Mouse (Mus musculus): ENCODE data around the gene Nqo2. TPM values are rescaled to one million over a fixed set of nuclear protein-coding genes. Genes with fewer than 3 reads are reported as not detected.
A peak's percentile ranks its signal among the peaks of the same experiment; 100 is the strongest.

Nqo2 gene
- polyA plus RNA-seq, 2 experiments, result 10.1 to 16.1 TPM

DNA sequence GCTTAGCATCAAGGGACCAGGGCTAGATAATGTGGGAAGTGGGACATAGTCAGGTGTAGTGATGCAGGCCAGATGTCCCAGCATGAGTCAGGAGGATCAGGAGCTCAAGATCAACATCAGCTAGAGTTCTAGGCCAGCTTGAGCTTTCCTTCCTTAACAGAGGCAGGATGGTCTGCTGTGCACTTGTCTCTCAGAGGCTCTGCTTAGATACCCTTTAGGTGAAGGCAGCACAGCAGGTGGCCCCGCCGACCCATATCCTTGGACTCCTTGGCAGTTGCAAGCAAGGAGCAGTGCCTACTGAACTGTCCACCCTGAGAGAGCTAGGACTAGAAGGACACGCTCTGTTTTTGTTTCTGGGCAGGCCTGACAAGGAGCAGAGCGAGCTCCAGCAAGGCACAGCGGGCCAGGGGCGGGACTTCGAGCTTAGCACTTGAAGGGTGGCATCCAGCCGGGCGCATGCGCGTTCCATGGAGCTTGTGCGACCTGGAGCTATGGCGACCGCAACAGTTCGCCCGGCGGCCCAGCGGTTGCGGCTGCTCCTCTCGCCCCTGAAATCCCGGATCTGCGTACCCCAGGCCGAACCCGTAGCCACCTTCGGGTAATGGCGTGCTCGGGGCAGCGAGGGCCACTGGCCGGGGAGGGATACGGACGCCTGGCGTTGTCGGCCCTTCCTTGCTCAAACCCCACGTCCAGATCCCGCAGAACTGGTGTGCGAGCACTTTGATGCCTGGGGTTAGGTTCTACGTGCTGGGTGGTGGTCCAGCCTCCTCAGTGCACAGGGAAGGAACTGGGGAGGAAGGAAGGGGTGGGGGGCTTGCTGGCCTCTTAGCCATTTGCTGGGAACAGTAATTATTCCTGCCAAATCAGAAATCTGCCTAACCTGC, 72.9 kb downstream of the Nqo2 start, which contains the start of gene Bphl:
Gene Bphl (plus strand): TSS at position 426 of the 884 bp plus-strand sequence.
- TF ChIP-seq POLR2A (IDR thresholded peaks at IDR 0.05; ENCODE audit: borderline replicate concordance, extremely low read depth, insufficient read depth, insufficient read length), result peak; percentile 80; the same call in 1 of the 2 replicates
- DNase-seq (ENCODE audit: low spot score), result peak; percentile 96
- Histone ChIP-seq H3K27ac (replicated peaks; ENCODE audit: low read depth, low read length) (peak within 1 kb of the TSS; percentile 84), H3K27me3 (ENCODE audit: control insufficient read depth, insufficient read depth, low read length) (no peaks in the 10 kb centered on the region), H3K9ac (ENCODE audit: low read depth, low read length, severe bottlenecking) (peak within 1 kb of the TSS; percentile 90), H3K4me2 (replicated peaks; ENCODE audit: low read depth, low read length, severe bottlenecking) (peak within 1 kb of the TSS; percentile 71), H3K9me3 (ENCODE audit: control insufficient read depth, low read length) (no peaks in the 10 kb centered on the region), H3K4me1 (ENCODE audit: control insufficient read depth, insufficient read depth, low read length) (peaks cover 13% of the 10 kb centered on the region; the same call in 1 of the 2 replicates), H3K4me3 (replicated peaks; ENCODE audit: low read length) (peak within 1 kb of the TSS; percentile 75), H3K36me3 (ENCODE audit: control insufficient read depth, insufficient read depth, low read length) (peaks cover 12% of the 10 kb centered on the region)
- WGBS, result under 1% methylated on average over 30 of the region's 37 CpGs
- peak; percentile 91 for ATAC-seq (ENCODE audit: low FRiP score, low read depth)

DNA sequence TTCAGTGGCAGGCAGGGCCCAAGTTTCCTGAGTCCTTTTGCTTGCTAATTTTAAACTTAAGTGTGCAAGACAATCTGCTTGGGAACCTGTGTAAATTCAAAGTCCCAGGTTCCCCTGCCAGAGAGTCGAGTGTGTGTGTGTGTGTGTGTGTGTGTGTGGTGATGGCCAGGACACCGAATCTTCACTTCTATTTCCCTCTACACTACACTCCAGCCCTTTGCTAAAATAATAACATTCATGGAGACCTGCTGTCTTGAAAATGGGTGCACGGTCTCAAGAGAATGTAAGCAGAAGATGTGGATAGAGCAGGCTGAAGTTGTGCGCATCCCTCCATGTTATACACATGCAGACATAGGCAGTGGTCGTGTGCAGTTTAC, 73.6 kb downstream of the Nqo2 start:
- no peak for DNase-seq (ENCODE audit: low spot score)

More for the DNA sequence above, 73.6 kb downstream of the Nqo2 start:
- peak overlapping the region; percentile 84 for H3K27ac ChIP-seq (replicated peaks; ENCODE audit: low read depth, low read length)
- H3K9me3 ChIP-seq (ENCODE audit: control insufficient read depth, low read length), result no peaks in the 10 kb centered on the region
- H3K9ac ChIP-seq (ENCODE audit: low read depth, low read length, severe bottlenecking), result peak overlapping the region; percentile 90
- peak overlapping the region; percentile 75 for H3K4me3 ChIP-seq (replicated peaks; ENCODE audit: low read length)
- peaks cover 13% of the 10 kb centered on the region; the same call in 1 of the 2 replicates for H3K4me1 ChIP-seq (ENCODE audit: control insufficient read depth, insufficient read depth, low read length)
- no peak for TF ChIP-seq POLR2A (IDR thresholded peaks at IDR 0.05; ENCODE audit: borderline replicate concordance, extremely low read depth, insufficient read depth, insufficient read length)
- ATAC-seq (ENCODE audit: low FRiP score, low read depth), result no peak
- no peaks in the 10 kb centered on the region for H3K27me3 ChIP-seq (ENCODE audit: control insufficient read depth, insufficient read depth, low read length)
- peak overlapping the region; percentile 71 for H3K4me2 ChIP-seq (replicated peaks; ENCODE audit: low read depth, low read length, severe bottlenecking)
- WGBS, result 40% methylated on average over 5 of the region's 5 CpGs
- peaks cover 6% of the 10 kb centered on the region for H3K36me3 ChIP-seq (ENCODE audit: control insufficient read depth, insufficient read depth, low read length)

Other genes starting within 250 kb of the Nqo2 start
- gene Serpinb6e, start 121.3 kb upstream of the Nqo2 start, polyA plus RNA-seq (2012; rRNA removed), result 0.05 TPM in 1 of 2 replicates, not detected in the other
- not detected in 2 replicates for gene Serpinb6e, start 121.3 kb upstream of the Nqo2 start, polyA plus RNA-seq (2014; fragmentation: Nextera tagmentation; extraction: Ambion mirVana)
- gene Serpinb6c, start 59.0 kb upstream of the Nqo2 start, polyA plus RNA-seq (2012; rRNA removed), result 0.25 and 0.27 TPM in 2 replicates
- gene Serpinb6c, start 59.0 kb upstream of the Nqo2 start, polyA plus RNA-seq (2014; fragmentation: Nextera tagmentation; extraction: Ambion mirVana), result 0.54 and 0.80 TPM in 2 replicates
- gene Ripk1, start 37.7 kb downstream of the Nqo2 start, polyA plus RNA-seq (2012; rRNA removed), result 8.7 and 10.7 TPM in 2 replicates
- 16.1 and 17.1 TPM in 2 replicates for gene Ripk1, start 37.7 kb downstream of the Nqo2 start, polyA plus RNA-seq (2014; fragmentation: Nextera tagmentation; extraction: Ambion mirVana)
- 58.0 and 61.7 TPM in 2 replicates for gene Serpinb6a, start 38.1 kb downstream of the Nqo2 start, polyA plus RNA-seq (2012; rRNA removed)
- gene Serpinb6a, start 38.1 kb downstream of the Nqo2 start, polyA plus RNA-seq (2014; fragmentation: Nextera tagmentation; extraction: Ambion mirVana), result 83.2 and 85.5 TPM in 2 replicates
- 34.4 and 37.9 TPM in 2 replicates for gene Bphl, start 72.9 kb downstream of the Nqo2 start, polyA plus RNA-seq (2012; rRNA removed)
- 44.3 and 49.9 TPM in 2 replicates for gene Bphl, start 72.9 kb downstream of the Nqo2 start, polyA plus RNA-seq (2014; fragmentation: Nextera tagmentation; extraction: Ambion mirVana)
- 328 and 445 TPM in 2 replicates for gene Tubb2a, start 113.3 kb downstream of the Nqo2 start, polyA plus RNA-seq (2012; rRNA removed)
- 150 and 170 TPM in 2 replicates for gene Tubb2a, start 113.3 kb downstream of the Nqo2 start, polyA plus RNA-seq (2014; fragmentation: Nextera tagmentation; extraction: Ambion mirVana)
- 376 and 378 TPM in 2 replicates for gene Tubb2b, start 165.8 kb downstream of the Nqo2 start, polyA plus RNA-seq (2012; rRNA removed)
- 28.5 TPM in 2 replicates for gene Tubb2b, start 165.8 kb downstream of the Nqo2 start, polyA plus RNA-seq (2014; fragmentation: Nextera tagmentation; extraction: Ambion mirVana)
- 133 and 153 TPM in 2 replicates for gene Psmg4, start 198.3 kb downstream of the Nqo2 start, polyA plus RNA-seq (2012; rRNA removed)
- 75.5 and 83.8 TPM in 2 replicates for gene Psmg4, start 198.3 kb downstream of the Nqo2 start, polyA plus RNA-seq (2014; fragmentation: Nextera tagmentation; extraction: Ambion mirVana)

All from limb, embryonic 14.5 days (tissue).